Mouse (Mus musculus) heart, adult 2 months (tissue): Measurements from ENCODE around the gene Agr3.

Experiments used
- CTCF ChIP-seq: fragments of 200-600 bp; IDR thresholded peaks from 2 replicates; pipeline ENCODE4 v1.8.1; 2022; ENCODE audit warnings: antibody characterized with exemption, mild to moderate bottlenecking, moderate library complexity
- EP300 ChIP-seq: fragments of 200-500 bp; IDR thresholded peaks from 2 replicates; pipeline ENCODE4 v1.6.1; 2011; ENCODE audit warnings: low read depth, low read length, control low read depth; ENCODE audit not compliant: insufficient read depth
- POLR2A ChIP-seq: fragments of 200-500 bp; IDR thresholded peaks from 2 replicates; pipeline ENCODE4 v1.6.1; 2011; ENCODE audit warnings: mild to moderate bottlenecking, low read depth, low read length, control low read depth; ENCODE audit not compliant: insufficient read depth

DNA sequence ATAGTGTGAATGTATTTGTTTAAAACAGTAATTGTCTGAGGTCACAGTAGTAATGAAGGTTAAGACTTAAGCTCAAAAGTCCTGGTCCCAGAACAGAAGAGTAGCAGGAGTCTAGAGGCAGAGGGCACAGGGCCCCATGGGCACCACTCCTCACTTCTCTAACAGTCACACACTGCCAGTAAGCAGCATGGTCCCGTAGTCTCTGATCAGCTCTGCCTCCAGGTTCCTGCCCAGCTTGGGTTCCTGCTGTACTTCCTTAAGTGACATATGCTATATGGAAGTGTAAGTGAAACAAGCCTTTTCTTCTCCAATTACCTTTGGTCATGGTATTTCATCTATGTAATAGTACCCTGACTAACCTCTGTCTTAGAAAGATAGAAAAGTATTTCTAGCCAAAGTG is 14.8 kb upstream of the Agr3 start:
- TF ChIP-seq CTCF (no peak), POLR2A (no peak), EP300 (no peak)
